Mouse (Mus musculus): ENCODE measurements around the gene Agmo. TPM values are rescaled to one million over a fixed set of nuclear protein-coding genes. Genes with fewer than 3 reads are reported as not detected.

Gene Agmo
- polyA plus RNA-seq, 3 experiments from 2014 or later: 0.67 to 0.84 TPM; not detected in 1

DNA sequence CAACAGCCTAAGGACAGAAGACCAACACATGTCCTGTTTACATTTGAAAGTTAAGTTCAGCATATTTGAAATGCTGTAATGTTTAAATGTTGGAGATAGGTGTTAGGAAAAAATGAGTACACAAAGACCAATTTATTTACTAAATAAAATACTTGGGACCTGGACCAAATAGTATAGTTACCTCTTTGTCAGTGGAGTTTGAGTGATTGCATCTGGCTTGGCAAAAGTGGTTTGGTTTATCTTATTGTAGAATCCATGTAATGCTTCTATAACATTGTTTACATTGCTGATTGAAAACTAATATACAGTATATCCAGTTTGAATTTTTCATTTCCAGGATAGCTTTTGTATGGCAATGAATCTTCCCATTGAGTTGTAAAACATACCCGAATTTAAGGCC, 193.0 kb downstream of the Agmo start:
- no peak for ATAC-seq

DNA sequence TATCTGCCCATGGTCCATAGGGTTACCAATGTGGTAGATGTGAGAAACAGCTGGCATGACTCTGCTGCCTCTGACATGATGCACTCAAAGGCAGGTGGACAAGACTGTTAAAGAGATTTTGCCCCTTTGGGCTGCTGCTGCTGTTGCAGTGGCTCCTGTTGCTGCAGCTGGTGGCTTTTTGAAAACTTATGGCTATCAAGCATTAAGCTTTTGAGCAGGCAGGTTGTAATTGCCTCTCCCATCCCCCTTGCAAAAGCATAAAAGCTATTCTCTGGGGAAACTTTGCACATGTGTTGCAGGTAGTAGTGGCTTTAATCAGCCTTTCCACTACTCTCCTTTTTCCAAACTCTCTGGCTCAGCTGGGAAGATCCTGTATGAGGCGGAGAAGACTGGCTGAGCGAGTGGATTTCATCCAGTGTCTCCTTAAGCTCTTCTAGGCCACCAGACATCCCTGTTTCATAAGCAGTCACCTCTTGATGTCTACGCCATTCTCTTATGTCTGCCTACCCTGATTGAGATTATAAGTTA, 201.1 kb downstream of the Agmo start:
- no peak for ATAC-seq

DNA sequence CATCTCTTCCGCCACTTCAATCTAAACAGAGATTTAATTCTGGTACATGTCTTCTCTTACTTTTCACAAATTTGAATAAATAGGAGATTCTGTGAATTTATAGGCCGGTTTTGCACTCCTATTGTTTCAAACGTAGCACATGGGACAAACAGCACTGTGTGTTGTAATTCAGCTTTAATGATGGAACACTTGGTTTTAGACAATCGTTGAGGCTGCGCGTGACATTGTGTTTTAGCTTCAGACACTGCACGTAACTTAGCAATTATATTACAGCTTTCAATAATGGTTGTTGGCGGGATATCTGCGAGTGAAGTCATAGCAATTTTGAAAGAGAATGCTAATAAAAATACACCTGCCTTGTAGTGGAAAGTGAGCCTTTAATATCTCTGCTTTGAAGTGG, 203.8 kb downstream of the Agmo start:
- ATAC-seq: no peak

DNA sequence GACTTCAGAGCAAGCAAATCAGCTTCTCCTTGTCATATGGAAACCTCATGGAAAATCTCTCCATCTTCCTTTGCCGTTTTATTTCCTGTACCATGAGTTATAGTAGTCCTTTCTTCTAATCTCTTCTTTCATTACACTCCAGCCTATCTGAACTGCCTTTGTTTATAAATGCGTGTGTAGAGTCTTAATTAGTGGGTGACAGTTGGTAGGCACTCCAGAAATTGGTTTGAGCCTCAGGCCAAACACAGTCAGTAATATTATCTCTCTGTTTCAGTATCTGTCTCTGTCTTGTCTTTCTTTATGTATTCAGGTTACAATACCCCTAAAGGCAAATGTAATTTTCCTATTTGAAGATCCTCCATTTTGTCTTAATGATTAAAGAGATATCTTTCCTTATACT, 208.2 kb downstream of the Agmo start:
- no peak for ATAC-seq

DNA sequence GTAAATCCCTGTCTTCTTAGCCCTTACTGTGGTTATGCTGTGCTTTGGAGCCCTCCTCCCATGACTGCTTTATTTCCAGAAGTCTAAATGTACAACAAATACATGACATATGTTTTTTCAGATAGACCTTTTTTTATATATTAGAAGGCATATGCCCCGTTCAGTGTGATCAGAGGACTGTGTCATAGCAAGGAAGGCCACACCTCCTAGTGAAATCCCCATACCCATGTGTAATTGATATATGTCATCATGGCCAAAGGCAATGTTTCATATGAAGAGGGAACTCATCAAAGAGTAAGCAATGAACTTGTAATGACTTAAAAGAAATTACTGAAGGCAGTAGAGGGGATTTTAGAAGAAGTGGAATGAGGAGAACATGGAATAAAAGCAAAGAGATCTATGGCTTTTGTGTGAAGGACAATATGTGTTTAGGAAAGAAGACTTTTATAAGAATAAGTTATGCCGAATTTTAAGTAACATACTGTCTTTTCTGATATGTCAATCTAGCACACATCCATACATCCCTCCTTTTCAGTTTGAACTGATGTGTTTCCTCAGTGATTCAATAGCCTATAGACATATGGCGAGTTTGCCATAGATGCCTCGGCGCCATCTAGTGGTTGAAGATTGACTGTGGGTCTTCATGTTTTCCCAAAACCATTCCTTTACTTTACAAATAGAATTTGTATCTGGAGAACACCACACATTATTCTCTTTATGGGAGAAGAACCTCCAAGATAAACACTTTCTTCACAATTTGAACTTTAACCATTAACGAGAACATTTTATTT, 209.1 kb downstream of the Agmo start:
- ATAC-seq: no peak

DNA sequence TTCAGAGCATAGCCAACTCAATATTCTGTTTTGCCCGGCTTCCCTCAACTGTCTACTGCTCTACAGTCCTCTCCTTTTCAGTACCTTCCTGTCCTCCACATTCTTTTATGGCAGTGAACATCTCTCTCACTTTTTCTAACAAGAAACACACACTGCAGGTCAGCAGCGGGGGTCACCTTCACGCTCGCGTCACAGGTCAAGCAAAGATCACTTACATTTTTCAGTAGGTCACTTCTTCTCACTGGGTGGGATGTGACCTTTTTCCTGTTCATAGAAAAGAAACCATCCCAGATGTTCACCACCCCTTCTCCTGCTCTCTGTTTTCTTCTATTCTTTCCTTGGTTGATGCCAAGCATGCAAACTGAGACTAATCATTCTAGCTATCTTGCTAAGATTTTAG, 230.2 kb downstream of the Agmo start:
- no peak for ATAC-seq

DNA sequence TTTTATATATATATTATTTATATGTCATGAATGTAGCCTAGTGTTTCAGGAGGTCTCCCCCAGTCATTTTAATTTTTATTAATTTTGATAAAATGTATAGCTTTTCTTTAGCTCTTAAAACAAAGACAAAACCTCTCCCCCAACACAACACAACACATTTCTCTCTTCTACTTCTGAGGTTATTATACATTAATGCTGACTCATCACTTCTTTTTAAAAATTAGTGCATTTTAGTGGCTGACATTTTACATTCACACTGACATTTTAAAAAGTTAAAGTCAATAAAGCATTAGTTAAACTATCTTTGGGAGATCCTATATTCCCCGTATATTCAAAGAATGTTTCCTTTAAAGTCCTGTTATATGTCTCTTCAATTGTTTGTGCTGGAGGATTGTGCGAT, 235.4 kb downstream of the Agmo start:
- no peak for ATAC-seq

DNA sequence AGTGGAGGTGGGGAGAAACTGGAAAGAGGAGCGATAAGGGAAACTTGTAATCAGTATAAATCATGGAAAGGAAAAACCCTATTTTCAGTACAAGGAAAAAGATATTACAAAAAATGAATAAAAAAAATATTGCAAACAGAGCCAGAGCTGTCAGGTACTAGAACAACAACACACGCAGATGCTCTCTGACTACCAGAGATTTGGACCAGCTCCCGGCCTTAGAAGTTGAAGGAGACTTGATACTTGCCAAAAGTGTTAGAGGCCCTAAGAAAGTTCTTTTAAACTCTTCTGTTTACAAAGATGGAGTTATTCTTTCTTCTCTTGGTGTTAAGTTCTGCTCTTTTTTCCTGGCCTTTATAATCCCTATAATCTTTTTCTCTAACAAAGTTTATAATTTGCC, 246.6 kb downstream of the Agmo start:
- ATAC-seq: no peak

DNA sequence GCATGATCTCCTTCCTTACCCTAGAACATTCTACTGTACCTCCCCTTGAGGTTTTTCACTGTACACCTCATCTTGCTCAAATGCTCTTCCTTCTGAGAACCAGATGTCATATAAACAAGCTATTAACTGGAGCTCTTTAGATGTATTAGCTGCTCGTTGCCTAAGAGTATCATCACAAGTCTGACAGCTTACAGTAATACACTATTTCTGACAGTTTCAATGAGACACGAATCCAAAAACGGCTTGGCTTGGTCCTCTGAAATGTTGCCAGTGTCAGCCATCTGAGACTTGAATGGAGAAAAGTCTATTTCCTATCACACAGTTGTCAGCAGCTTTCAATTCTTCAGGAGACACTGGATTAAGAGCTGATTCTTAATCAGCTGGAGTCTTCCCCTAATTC, 257.4 kb downstream of the Agmo start:
- no peak for ATAC-seq

DNA sequence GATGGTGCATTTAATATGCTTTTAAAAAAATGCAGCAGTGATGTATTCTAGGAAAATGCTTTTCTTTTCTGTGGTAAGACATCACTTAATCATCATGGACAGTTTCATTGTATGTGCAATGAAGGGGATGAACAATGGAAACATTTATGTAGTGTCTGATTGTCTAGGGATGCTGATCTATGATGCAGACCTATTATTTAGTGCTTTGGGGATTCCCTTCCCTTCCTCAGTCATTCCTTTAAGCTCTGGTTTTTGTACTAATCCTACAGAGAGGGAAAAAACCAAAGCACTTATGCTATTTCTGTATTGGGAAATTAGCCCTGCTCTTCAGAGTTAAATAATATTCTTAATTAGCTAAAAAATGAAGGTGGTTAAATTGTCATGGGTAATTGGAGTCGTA, 266.0 kb downstream of the Agmo start:
- no peak for ATAC-seq

DNA sequence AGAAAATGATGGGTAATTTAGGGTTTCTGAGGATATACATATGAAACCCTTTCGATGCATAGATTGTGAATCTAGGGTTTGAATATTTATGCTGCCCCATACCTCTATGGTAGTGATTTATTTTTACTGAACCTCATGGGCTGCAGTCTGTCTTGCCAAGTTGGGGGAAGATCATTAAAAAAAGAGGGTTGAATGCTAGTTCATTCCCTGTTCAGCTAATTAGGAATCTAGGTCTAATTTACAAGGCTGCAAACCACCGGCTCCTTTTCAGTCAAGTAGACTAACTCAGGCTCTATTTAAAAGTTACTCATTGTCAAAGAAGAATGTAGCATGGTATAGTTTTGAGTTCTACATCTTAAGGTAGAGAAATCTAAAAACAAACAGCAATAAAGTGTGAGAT, 266.4 kb downstream of the Agmo start:
- no peak for ATAC-seq

DNA sequence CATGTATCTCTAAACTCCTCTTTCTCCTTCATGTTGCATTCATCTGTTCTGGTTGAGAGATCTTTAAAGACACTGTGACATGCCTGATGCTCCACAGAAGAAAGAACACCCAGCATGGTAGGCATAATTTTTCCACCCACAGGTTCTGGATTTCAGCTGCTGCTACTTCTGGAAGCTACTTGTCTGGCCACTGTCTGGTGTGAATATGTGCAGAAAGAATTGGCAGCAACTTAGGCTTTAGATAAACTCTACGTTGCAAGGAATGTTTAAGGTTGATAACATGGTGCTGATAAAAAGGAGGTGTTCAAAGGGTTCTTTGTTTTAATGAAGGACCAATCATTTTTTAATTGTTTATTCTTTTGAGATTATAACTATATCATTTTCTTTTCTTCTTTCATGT, 280.3 kb downstream of the Agmo start:
- no peak for ATAC-seq

DNA sequence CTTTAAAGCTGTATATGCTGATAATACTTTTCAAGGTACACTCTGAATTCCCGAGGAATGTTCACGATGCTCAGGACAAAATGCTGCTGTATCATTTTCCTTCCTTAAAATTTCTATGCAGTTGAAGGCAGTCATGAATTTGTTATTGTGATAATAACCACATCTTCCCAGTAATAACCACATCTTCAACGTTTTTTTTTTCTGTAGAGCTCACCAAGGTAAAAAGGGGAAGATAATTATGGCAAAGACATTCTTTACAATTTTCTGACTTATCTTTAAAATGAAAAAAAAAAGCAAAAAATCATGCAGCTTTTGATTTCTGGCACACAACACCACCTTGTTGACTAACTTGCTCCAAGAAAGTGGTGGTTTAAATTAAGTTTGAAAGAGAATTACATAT, 283.2 kb downstream of the Agmo start:
- no peak for ATAC-seq

DNA sequence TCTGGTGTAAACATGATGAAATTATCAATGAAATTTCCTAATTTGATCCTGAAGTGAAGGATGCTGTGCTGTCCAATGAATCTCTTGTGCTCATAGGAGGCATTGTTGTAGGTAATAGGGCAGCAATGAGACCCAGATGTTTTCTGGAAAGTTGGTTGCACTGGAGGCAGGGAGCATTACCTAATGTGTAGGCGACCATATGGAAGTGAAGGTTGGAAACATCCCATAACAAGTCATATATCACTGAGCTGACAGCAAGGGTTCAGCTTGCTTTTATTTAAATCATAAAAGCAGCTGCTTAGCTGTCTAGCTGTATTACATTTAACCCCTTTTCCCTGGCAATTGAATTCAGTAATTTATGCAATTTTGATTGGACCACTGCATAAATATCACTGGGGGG, 299.6 kb downstream of the Agmo start:
- no peak for ATAC-seq

DNA sequence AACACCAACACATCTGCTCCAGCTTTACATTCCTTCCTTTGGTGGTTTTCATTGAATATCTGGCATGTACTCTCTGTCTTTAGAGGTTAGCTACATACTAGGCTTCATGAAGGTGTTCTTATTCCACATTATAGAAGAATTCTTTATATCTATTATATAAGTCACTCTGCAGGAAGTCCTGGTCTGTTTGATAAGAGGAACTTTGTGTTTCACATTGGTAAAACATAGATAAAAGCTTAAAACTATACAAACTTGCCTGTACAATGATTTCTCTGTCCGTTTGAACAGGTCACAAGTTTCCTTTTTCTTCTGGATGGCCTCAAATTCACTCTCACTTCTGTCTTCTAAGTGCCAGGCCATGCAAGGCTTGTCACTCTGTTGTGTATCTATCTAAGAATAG, 316.8 kb downstream of the Agmo start:
- ATAC-seq: no peak

DNA sequence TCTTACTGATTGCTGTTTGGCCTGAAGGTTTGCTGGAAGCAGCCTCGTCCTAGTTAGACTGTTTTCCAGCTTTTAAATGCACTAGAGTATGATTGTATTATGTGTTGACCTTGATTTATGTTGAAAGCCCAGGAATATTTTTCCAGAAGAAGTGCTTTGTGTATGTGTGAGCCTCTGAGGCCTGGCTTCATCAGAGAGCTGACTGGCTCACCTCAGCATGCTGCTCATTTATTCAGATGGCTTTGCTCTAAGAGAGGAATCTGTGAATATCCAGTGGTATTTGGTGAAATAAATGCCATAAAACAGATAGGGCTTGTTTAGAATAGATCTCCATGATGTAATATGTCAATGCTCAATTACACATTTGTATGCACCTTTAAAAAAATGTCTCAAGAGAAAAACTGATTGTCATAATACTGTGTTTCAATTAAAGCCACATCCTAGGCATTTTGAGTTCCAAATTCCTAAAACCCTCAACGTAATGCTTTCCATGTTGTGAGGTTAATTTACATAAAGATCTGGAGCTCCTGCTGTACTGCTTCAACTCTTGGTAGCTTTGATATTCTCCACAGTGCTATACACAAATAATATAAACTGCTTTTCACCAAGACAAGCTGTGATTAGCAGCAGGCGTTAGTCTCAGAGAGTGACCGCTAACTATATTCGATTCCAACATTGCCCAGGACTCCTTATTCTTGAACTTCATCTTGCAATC, 324.6 kb downstream of the Agmo start:
- ATAC-seq: no peak

DNA sequence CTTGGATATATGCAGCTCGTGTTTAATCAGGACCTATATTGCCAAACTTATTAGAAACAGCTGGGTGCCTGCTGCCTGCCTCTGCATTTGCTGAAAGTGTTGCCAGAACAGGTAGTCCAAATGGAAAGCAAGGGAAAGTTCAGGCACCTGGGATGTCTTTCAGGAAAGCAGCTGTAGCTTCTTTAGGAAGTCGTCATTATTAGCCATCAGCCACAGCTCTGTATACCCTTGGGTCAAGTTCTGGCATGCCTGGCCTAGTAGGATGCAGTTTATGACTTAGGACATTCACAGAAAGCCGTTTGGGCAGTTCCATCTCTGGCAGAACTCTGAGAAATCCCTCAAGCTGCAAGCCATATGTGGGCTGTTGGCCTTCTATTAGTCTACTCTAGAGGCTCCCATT, 330.5 kb downstream of the Agmo start:
- no peak for ATAC-seq

DNA sequence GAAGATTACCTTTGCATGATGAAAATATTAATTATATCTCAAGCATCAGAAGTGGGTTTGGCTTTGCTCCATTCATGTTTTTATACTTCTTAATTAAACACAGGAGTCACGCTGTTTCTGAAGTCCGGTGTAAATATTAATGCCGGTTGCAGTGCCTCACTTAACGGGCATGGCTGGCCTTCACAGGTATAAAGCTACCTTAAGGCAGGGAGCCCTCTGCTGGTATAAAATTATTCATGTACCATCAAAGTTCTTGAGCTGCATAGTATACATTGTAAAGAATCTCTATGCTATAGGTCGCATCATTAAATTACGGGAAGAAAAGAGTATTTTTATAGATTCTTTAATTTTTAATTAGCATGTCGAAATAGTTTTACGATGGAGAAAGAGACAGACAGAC, 341.3 kb downstream of the Agmo start:
- ATAC-seq: no peak

DNA sequence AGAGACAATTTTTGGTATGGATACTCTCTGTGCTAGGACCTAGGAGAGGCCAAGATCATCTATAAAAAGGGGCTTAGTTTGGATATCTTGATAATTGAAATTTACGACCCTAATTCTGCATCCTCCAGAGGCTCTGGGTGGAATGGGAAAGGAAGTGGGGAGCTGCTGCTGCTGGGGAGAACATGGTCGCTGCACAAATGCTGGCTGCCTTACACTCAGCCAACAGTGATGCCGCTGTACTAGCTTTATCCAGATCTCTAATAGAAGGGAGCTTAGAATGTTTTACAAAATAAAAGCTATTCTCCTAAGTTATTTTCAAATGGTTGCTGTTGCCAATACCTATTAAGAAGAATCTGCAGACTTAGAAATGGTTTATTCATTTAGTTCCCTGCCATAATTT, 351.4 kb downstream of the Agmo start:
- ATAC-seq: no peak

DNA sequence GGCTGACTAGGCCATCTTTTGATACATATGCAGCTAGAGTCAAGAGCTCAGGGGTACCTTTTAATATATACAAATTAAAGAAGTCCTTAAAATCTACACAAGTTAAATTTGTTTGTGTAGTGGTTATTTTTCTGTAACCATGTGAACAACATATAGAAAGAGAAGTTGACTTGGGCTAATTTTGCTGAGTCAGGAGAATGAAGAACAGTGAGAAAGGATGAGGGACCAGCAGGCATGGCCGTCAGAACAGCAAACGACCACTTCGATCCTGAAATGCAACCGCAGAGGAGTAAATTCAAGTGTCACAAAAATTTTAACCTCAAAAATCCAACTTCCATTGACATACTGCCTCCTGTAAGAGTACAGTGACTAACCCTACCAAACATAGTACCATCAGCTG, 371.4 kb downstream of the Agmo start:
- ATAC-seq: no peak

DNA sequence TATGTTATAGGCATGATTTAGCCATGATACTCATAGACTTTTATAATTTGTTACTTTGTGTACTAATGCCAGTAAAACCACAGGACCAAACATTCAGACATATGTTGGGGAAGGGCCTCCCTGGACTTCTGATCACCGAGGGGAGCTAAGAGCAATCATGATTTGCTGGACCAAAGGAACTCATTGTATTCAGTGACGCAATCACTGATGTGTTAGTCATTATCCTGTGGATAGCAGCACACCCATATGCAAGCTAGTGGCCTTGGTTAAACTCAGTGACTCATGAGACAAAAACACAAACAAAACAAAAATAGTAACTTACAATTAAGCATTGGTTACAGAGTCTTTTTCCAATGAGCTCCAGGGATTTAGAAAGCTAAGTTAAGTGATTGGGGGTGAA, 373.3 kb downstream of the Agmo start:
- no peak for ATAC-seq

DNA sequence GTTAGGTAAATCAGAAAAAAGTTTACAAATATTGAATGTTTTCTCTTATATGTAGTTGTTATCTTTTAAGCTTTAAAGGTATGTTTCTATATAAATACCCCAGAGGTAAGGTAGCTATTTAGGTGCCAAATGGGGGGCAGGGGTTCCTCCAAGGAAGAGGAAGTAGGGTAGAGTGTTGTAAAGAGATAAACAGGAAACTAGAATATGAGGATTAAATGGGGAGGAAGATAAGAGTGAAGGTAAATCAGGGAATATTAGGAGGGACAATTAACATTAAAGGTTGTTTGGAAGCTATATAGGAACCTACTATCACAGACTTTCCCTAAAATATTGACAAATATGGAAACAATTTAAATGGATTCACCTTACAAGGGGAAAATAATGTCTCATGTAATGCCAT, 382.6 kb downstream of the Agmo start:
- no peak for ATAC-seq

Measured in inflammation-experienced regulatory T-cells, adult 6 months (primary cell).